Mouse (Mus musculus): ENCODE measurements at regions not wholly inside any gene's neighbourhood (a gene's known extent, or its start where the extent isn't known, plus 50 kb on each side); places are given as distances from the start of the nearest gene placed in this dataset.
A peak's percentile ranks its signal among the peaks of the same experiment; 100 is the strongest.

- ATAC-seq (replicated peaks; ENCODE audit: low FRiP score, low read depth), result no peak
- no peak for TF ChIP-seq CTCF (IDR thresholded peaks at IDR 0.05; ENCODE audit: low read depth)
- no peak overlapping the region for H3K9ac ChIP-seq (ENCODE audit: low read depth, low read length)
Measured at GRCm38 (mm10) chr15:46251296-46251695, 6117.1 kb downstream of the 9330182O14Rik start.

DNA sequence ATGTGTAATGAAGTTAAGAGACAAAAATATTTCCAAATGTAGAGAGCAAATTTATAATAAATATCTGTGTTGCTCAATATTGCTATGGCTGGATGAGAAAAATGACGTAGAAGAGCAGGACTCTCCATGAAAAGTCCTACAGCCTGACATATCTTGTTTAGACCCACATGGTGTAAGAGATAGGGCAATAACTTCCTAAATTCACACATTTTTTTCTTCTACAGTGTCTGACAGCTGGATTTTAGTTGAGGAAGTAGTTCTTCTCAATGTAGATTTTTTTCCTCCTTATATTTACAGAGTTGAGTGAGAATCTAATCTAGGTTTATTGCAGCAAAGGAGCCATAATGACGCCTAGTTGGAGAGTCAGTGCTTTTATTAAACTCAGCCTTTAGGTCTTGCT is 6151.1 kb downstream of the 9330182O14Rik start:
- 80% methylated on average over 2 of the region's 2 CpGs for WGBS
- Histone ChIP-seq H3K4me3 (replicated peaks; ENCODE audit: low read depth, low read length) (no peak overlapping the region), H3K36me3 (ENCODE audit: insufficient read depth, low read length) (no peaks in the 10 kb centered on the region), H3K27me3 (ENCODE audit: insufficient read depth, low read length) (no peaks in the 10 kb centered on the region), H3K9me3 (replicated peaks; ENCODE audit: low read length) (no peaks in the 10 kb centered on the region), H3K27ac (no peak overlapping the region), H3K4me1 (replicated peaks; ENCODE audit: insufficient read depth, low read length) (no peaks in the 10 kb centered on the region), H3K4me2 (ENCODE audit: low read length) (no peak overlapping the region), H3K9ac (ENCODE audit: low read depth, low read length) (no peak overlapping the region)
- ATAC-seq (replicated peaks; ENCODE audit: low FRiP score, low read depth) (no peak), DNase-seq (ENCODE audit: low spot score) (no peak)
- no peak for TF ChIP-seq CTCF (IDR thresholded peaks at IDR 0.05; ENCODE audit: low read depth)

More at GRCm38 (mm10) chr15:46251296-46251695, 6117.1 kb downstream of the 9330182O14Rik start:
- no peak overlapping the region for H3K4me2 ChIP-seq (ENCODE audit: low read length)
- WGBS, result 47% methylated on average over 3 of the region's 3 CpGs
- H3K9me3 ChIP-seq (replicated peaks; ENCODE audit: low read length), result no peaks in the 10 kb centered on the region
- H3K36me3 ChIP-seq (ENCODE audit: insufficient read depth, low read length), result no peaks in the 10 kb centered on the region
- H3K27ac ChIP-seq, result no peak overlapping the region
- H3K27me3 ChIP-seq (ENCODE audit: insufficient read depth, low read length), result no peaks in the 10 kb centered on the region
- DNase-seq (ENCODE audit: low spot score), result peak; percentile 17
- no peaks in the 10 kb centered on the region for H3K4me1 ChIP-seq (replicated peaks; ENCODE audit: insufficient read depth, low read length)
- no peak overlapping the region for H3K4me3 ChIP-seq (replicated peaks; ENCODE audit: low read depth, low read length)

- no peak for ATAC-seq (replicated peaks; ENCODE audit: low FRiP score, low read depth)
- H3K4me1 ChIP-seq (replicated peaks; ENCODE audit: insufficient read depth, low read length), result no peaks in the 10 kb centered on the region
- no peak for DNase-seq (ENCODE audit: low spot score)
- H3K4me2 ChIP-seq (ENCODE audit: low read length), result no peak overlapping the region
- no peak for TF ChIP-seq CTCF (IDR thresholded peaks at IDR 0.05; ENCODE audit: low read depth)
- no peak overlapping the region for H3K9ac ChIP-seq (ENCODE audit: low read depth, low read length)
- no peaks in the 10 kb centered on the region for H3K36me3 ChIP-seq (ENCODE audit: insufficient read depth, low read length)
- no peak overlapping the region for H3K4me3 ChIP-seq (replicated peaks; ENCODE audit: low read depth, low read length)
- no peaks in the 10 kb centered on the region for H3K27me3 ChIP-seq (ENCODE audit: insufficient read depth, low read length)
- no peaks in the 10 kb centered on the region; the same call in 1 of the 2 replicates for H3K9me3 ChIP-seq (replicated peaks; ENCODE audit: low read length)
- H3K27ac ChIP-seq, result no peak overlapping the region
Measured at GRCm38 (mm10) chr15:46303301-46303700, 6169.1 kb downstream of the 9330182O14Rik start.
